Mouse (Mus musculus): ENCODE measurements around the gene Tgfbr2. TPM values are rescaled to one million over a fixed set of nuclear protein-coding genes. Genes with fewer than 3 reads are reported as not detected.

Tgfbr2 gene
- total and polyA plus RNA-seq, 3 experiments, result not detected

- no peaks in the 10 kb centered on the region for H3K79me2 ChIP-seq (ENCODE audit: control insufficient read depth, insufficient read depth, low read length, poor library complexity)
- no peak for DNase-seq (ENCODE audit: low read depth, low spot score)
- H3K4me1 ChIP-seq (ENCODE audit: control insufficient read depth in 1 of 2, insufficient read depth in 2 of 2, low read length in 2 of 2), result no peaks in the 10 kb centered on the region
- no peak overlapping the region for H3K9ac ChIP-seq (ENCODE audit: control insufficient read depth, low read depth, low read length, poor library complexity, severe bottlenecking)
- H3K36me3 ChIP-seq (ENCODE audit: control insufficient read depth in 1 of 2, insufficient read depth in 2 of 2, low read length in 2 of 2), result no peaks in the 10 kb centered on the region
- no peak for TF ChIP-seq JUND (IDR thresholded peaks at IDR 0.05; ENCODE audit: low read depth, low read length)
- no peak for TF ChIP-seq POLR2AphosphoS2 (IDR thresholded peaks at IDR 0.05; ENCODE audit: low read length)
- no peak for TF ChIP-seq TAL1 (IDR thresholded peaks at IDR 0.05; ENCODE audit: low read length)
- TF ChIP-seq CTCF (IDR thresholded peaks at IDR 0.05 in 2 of 3, conservative IDR thresholded peaks at IDR 0.05 in 1 of 3; ENCODE audit: control insufficient read depth in 1 of 3, insufficient read depth in 1 of 3, low read depth in 2 of 3, low read length in 3 of 3, poor library complexity in 1 of 3, severe bottlenecking in 1 of 3), result no peak
- TF ChIP-seq RCOR1 (IDR thresholded peaks at IDR 0.05; ENCODE audit: low read depth, low read length), result no peak
- no peaks in the 10 kb centered on the region for H3K9me3 ChIP-seq (replicated peaks; ENCODE audit: insufficient read depth, low read length)
- no peak overlapping the region for H3K27ac ChIP-seq (ENCODE audit: control insufficient read depth, low read depth, low read length)
- H3K4me3 ChIP-seq (ENCODE audit: control insufficient read depth in 1 of 2, insufficient read depth in 1 of 2, low read depth in 2 of 2, low read length in 2 of 2), result no peak overlapping the region
- no peaks in the 10 kb centered on the region for H3K27me3 ChIP-seq (ENCODE audit: control insufficient read depth in 1 of 2, insufficient read depth in 2 of 2, low read length in 2 of 2)
These were observed 70.4 kb downstream of the Tgfbr2 start for GRCm38 (mm10) chr9:116104770-116105169.

GRCm38 (mm10) chr9:116101842-116102241 lies 73.3 kb downstream of the Tgfbr2 start:
- no peaks in the 10 kb centered on the region for H3K79me2 ChIP-seq (ENCODE audit: control insufficient read depth, insufficient read depth, low read length, poor library complexity)
- no peaks in the 10 kb centered on the region for H3K9me3 ChIP-seq (replicated peaks; ENCODE audit: insufficient read depth, low read length)
- TF ChIP-seq POLR2A (IDR thresholded peaks at IDR 0.05; ENCODE audit: control insufficient read depth in 1 of 2, insufficient read depth in 1 of 2, low read depth in 1 of 2, low read length in 2 of 2, poor library complexity in 1 of 2) (no peak), GABPA (IDR thresholded peaks at IDR 0.05; ENCODE audit: low read depth, low read length) (no peak), CHD2 (IDR thresholded peaks at IDR 0.05; ENCODE audit: low read length) (no peak), EP300 (IDR thresholded peaks at IDR 0.05; ENCODE audit: low read depth in 1 of 2, low read length in 2 of 2) (no peak), NELFE (IDR thresholded peaks at IDR 0.05; ENCODE audit: low read depth, low read length) (no peak), ZKSCAN1 (IDR thresholded peaks at IDR 0.05; ENCODE audit: low read depth, low read length) (no peak), USF2 (IDR thresholded peaks at IDR 0.05; ENCODE audit: borderline replicate concordance in 1 of 2, insufficient read depth in 1 of 2, low read depth in 1 of 2, low read length in 2 of 2) (no peak), POLR2AphosphoS2 (IDR thresholded peaks at IDR 0.05; ENCODE audit: low read length) (no peak), MAFK (IDR thresholded peaks at IDR 0.05; ENCODE audit: borderline replicate concordance, low read depth, low read length) (no peak), CHD1 (IDR thresholded peaks at IDR 0.05; ENCODE audit: low read depth, low read length) (no peak), MXI1 (IDR thresholded peaks at IDR 0.05; ENCODE audit: low read depth, low read length) (no peak), USF1 (IDR thresholded peaks at IDR 0.05; ENCODE audit: low read depth, low read length) (no peak), NRF1 (IDR thresholded peaks at IDR 0.05; ENCODE audit: insufficient read depth, low read depth, low read length, poor library complexity, severe bottlenecking) (no peak), RCOR1 (IDR thresholded peaks at IDR 0.05; ENCODE audit: low read depth, low read length) (no peak), UBTF (IDR thresholded peaks at IDR 0.05; ENCODE audit: borderline replicate concordance, insufficient read depth, low read depth, low read length) (no peak), MYC (IDR thresholded peaks at IDR 0.05; ENCODE audit: low read depth, low read length) (no peak), BHLHE40 (IDR thresholded peaks at IDR 0.05; ENCODE audit: borderline replicate concordance, low read depth, low read length) (no peak), ELF1 (IDR thresholded peaks at IDR 0.05; ENCODE audit: low read depth, low read length) (no peak), POLR2AphosphoS5 (IDR thresholded peaks at IDR 0.05; ENCODE audit: borderline replicate concordance, low read depth, low read length) (no peak)
- H3K27me3 ChIP-seq (ENCODE audit: control insufficient read depth in 1 of 2, insufficient read depth in 2 of 2, low read length in 2 of 2), result no peaks in the 10 kb centered on the region
- no peak overlapping the region for H3K9ac ChIP-seq (ENCODE audit: control insufficient read depth, low read depth, low read length, poor library complexity, severe bottlenecking)
- DNase-seq (ENCODE audit: low read depth, low spot score), result no peak
- H3K4me3 ChIP-seq (ENCODE audit: control insufficient read depth in 1 of 2, insufficient read depth in 1 of 2, low read depth in 2 of 2, low read length in 2 of 2), result no peak overlapping the region
- no peak overlapping the region for H3K27ac ChIP-seq (ENCODE audit: control insufficient read depth, low read depth, low read length)
- H3K36me3 ChIP-seq (ENCODE audit: control insufficient read depth in 1 of 2, insufficient read depth in 2 of 2, low read length in 2 of 2), result no peaks in the 10 kb centered on the region
- no peaks in the 10 kb centered on the region for H3K4me1 ChIP-seq (ENCODE audit: control insufficient read depth in 1 of 2, insufficient read depth in 2 of 2, low read length in 2 of 2)
